8 mouse cellular contexts compared by ENCODE assay signal in the genomic region with DNA sequence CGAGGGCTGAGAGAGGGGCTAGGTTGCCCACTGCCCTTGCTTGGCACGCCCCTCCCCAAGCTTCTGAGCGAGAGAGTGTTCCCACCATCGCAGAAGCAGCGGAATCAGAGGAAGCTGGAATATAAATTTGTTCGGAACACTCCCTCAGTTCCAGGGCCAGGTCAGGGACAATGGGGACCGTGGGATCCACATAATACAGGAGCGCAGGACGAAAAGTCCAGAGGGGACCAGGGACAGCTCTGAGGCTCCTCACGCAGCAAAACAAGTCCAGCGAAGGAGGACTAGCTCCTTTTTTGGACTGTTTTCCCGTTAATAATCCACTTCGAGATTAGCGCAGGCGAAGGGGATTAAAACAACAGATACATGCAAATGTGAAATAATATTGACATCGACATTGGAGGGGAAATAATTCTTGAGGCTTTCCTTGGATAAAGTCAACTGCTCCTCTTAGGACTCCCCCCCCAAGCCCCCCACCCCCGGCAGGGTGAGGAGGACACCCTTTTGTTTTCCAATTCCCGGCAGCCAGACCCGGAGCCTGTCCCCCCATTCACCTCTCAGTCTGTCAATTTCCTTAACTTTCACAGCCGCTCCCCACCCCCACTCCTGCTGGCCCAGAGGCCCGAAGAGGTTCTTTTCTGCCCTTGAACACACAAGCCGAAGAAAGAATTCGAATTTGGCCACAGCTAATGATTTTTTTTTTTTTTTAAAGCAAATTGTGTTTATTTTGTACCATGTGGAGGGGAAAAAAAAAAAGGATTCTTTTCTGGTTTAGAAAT. TPM values are rescaled to one million over a fixed set of nuclear protein-coding genes. Genes with fewer than 3 reads are reported as not detected.
DNase-seq lines count a peak whose midpoint lies in the region; ATAC-seq and TF ChIP-seq lines count a peak whose summit lies in the region.

No protein-coding gene starts in this region.

- H3K4me3 ChIP-seq in spleen, adult 2 months (ENCODE audit: extremely low read depth, insufficient read depth, insufficient read length), result peak overlapping the region; percentile 50
- H3K4me3 ChIP-seq in heart, embryonic 11.5 days (ENCODE audit: low read depth, low read length), result peak overlapping the region; percentile 68
- peak overlapping the region; percentile 85 for H3K4me3 ChIP-seq in lung, embryonic 14.5 days (ENCODE audit: low read depth, low read length)
- H3K4me3 ChIP-seq in small intestine, adult 2 months (ENCODE audit: low read depth, low read length), result peak overlapping the region; percentile 41

- peaks cover 2% of the 10 kb centered on the region; the same call in 1 of the 2 replicates for H3K27me3 ChIP-seq in spleen, adult 2 months (ENCODE audit: control insufficient read depth, insufficient read depth, low read length)
- H3K27me3 ChIP-seq in heart, embryonic 11.5 days (ENCODE audit: control insufficient read depth, insufficient read depth, low read length), result no peaks in the 10 kb centered on the region
- H3K27me3 ChIP-seq in lung, embryonic 14.5 days (ENCODE audit: insufficient read depth, low read length), result 0 out of 2 replicates have a peak, but pooled peaks cover 3% of the 10 kb centered on the region
- peaks cover 34% of the 10 kb centered on the region for H3K27me3 ChIP-seq in small intestine, adult 2 months (ENCODE audit: control insufficient read depth, insufficient read depth, low read length)

- 42% methylated on average over 23 of the region's 23 CpGs for WGBS in spleen, adult 2 months
- WGBS in heart, embryonic 11.5 days (ENCODE audit: insufficient replicate concordance), result under 1% methylated on average over 23 of the region's 23 CpGs
- WGBS in lung, embryonic 14.5 days, result under 1% methylated on average over 23 of the region's 23 CpGs
- WGBS in small intestine, adult 2 months, result 10% methylated on average over 23 of the region's 23 CpGs

- peak overlapping the region; percentile 80 for H3K9ac ChIP-seq in heart, embryonic 11.5 days (ENCODE audit: low read depth, low read length)
- H3K9ac ChIP-seq in lung, embryonic 14.5 days, result peak overlapping the region; percentile 81

- no peaks in the 10 kb centered on the region for H3K9me3 ChIP-seq in heart, embryonic 11.5 days (replicated peaks; ENCODE audit: control insufficient read depth, low read length)
- H3K9me3 ChIP-seq in lung, embryonic 14.5 days (ENCODE audit: low read depth, low read length), result no peaks in the 10 kb centered on the region

- H3K27ac ChIP-seq in spleen, adult 2 months (ENCODE audit: insufficient read depth, low read length), result peak overlapping the region; percentile 62
- peak overlapping the region; percentile 88 for H3K27ac ChIP-seq in heart, embryonic 11.5 days (ENCODE audit: low read depth, low read length)
- peak overlapping the region; percentile 99 for H3K27ac ChIP-seq in lung, embryonic 14.5 days (ENCODE audit: low read depth)
- peak overlapping the region; percentile 85 for H3K27ac ChIP-seq in small intestine, adult 2 months (ENCODE audit: insufficient read depth, low read depth, low read length)

- no peak for TF ChIP-seq CTCF in spleen, adult 2 months (IDR thresholded peaks at IDR 0.05; ENCODE audit: extremely low read depth, insufficient read depth, insufficient read length, insufficient replicate concordance)
- no peak for TF ChIP-seq CTCF in lung, embryonic 14.5 days (IDR thresholded peaks at IDR 0.05; ENCODE audit: low read depth)
- no peak for TF ChIP-seq CTCF in small intestine, adult 2 months (IDR thresholded peaks at IDR 0.05; ENCODE audit: extremely low read depth, insufficient read length, insufficient replicate concordance, low read depth, low read length)

- TF ChIP-seq POLR2A in spleen, adult 2 months (IDR thresholded peaks at IDR 0.05; ENCODE audit: low read depth, low read length), result no peak
- TF ChIP-seq POLR2A in small intestine, adult 2 months (IDR thresholded peaks at IDR 0.05; ENCODE audit: low read depth, low read length), result no peak

- no peak for ATAC-seq in heart, embryonic 11.5 days (replicated peaks; ENCODE audit: insufficient number of reproducible peaks, low FRiP score, low TSS enrichment)
- ATAC-seq in lung, embryonic 14.5 days (ENCODE audit: insufficient read depth), result peak; percentile 45; the same call in 1 of the 2 replicates

- H3K4me2 ChIP-seq in heart, embryonic 11.5 days, result peak overlapping the region; percentile 88
- H3K4me2 ChIP-seq in lung, embryonic 14.5 days, result peak overlapping the region; percentile 83

- DNase-seq in spleen, adult 2 months (ENCODE audit: low read depth in 1 of 2, low spot score in 2 of 2), result no peak
- no peak for DNase-seq in spleen, adult 12 weeks (ENCODE audit: low spot score)
- peak; percentile 79 for DNase-seq in embryo, embryonic 10.5 days (ENCODE audit: low spot score)
- DNase-seq in kidney, adult 9 months, result peak; percentile 73
- peak; percentile 85 for DNase-seq in lung, embryonic 14.5 days
- DNase-seq in thymus, postnatal 0 days (ENCODE audit: low spot score), result no peak

- no peaks in the 10 kb centered on the region for H3K36me3 ChIP-seq in spleen, adult 2 months (ENCODE audit: control insufficient read depth, insufficient read depth, low read length)
- no peaks in the 10 kb centered on the region for H3K36me3 ChIP-seq in heart, embryonic 11.5 days (ENCODE audit: control insufficient read depth, insufficient read depth, low read length)
- no peaks in the 10 kb centered on the region for H3K36me3 ChIP-seq in lung, embryonic 14.5 days (ENCODE audit: insufficient read depth)
- H3K36me3 ChIP-seq in small intestine, adult 2 months (ENCODE audit: control insufficient read depth, insufficient read depth, low read length), result no peaks in the 10 kb centered on the region

- no peaks in the 10 kb centered on the region for H3K4me1 ChIP-seq in spleen, adult 2 months (ENCODE audit: control insufficient read depth, insufficient read depth, insufficient read length)
- peaks cover 3% of the 10 kb centered on the region; the same call in 1 of the 2 replicates for H3K4me1 ChIP-seq in heart, embryonic 11.5 days (ENCODE audit: control insufficient read depth, insufficient read depth, low read length)
- H3K4me1 ChIP-seq in lung, embryonic 14.5 days (ENCODE audit: insufficient read depth), result peaks cover 9% of the 10 kb centered on the region; the same call in 1 of the 2 replicates
- H3K4me1 ChIP-seq in small intestine, adult 2 months (ENCODE audit: control insufficient read depth, insufficient read depth, insufficient read length, low read length), result no peaks in the 10 kb centered on the region; the same call in 1 of the 2 replicates

RNA-seq across cellular contexts. Expression of a gene that starts 1.3 kb away (rescaled TPM):
- polyA plus RNA-seq in spleen, adult 2 months (2012; rRNA removed), result 18.4 and 19.0 TPM in 2 replicates
- 27.2 and 27.5 TPM in 2 replicates for polyA plus RNA-seq in heart, embryonic 11.5 days (2014; fragmentation: Nextera tagmentation; extraction: Ambion mirVana)
- 90.1 and 90.4 TPM in 2 replicates for polyA plus RNA-seq in lung, embryonic 14.5 days (2014; fragmentation: Nextera tagmentation; extraction: Ambion mirVana)
- 3.1 and 3.7 TPM in 2 replicates for polyA plus RNA-seq in small intestine, adult 2 months (2012; rRNA removed)
- polyA plus RNA-seq in thymus, postnatal 0 days (2015; fragmentation: Nextera tagmentation; extraction: Ambion mirVana), result 3.9 and 4.8 TPM in 2 replicates

Comparison
In these comparisons a context has a peak if more than half of its experiments do, and no peak if none do; other contexts are left out.
1. DNase-seq: peak in embryo, embryonic 10.5 days (single experiment), kidney, adult 9 months (single experiment) and lung, embryonic 14.5 days (single experiment); none in spleen, adult 2 months (0 of 2), spleen, adult 12 weeks (single experiment) and thymus, postnatal 0 days (single experiment).
2. Peak in every context shown above with its lines, with median percentiles within 50 percentile points of each other: H3K27ac ChIP-seq and H3K4me3 ChIP-seq.